Mouse (Mus musculus) v-Abl transformed pro-B cells (cell line): Measurements from ENCODE around the gene Iqca.

Experiments
- in situ Hi-C, 2 experiments: fragments of 400-800 bp; cut with MboI; formaldehyde crosslinking; loops; one replicate each; pipeline ENCODE4 v1.15.1; 2025; ENCODE audit not compliant: unreplicated experiment in 2 of 2

Gene Iqca

GRCm38 (mm10) chr1:90153099-90153744 lies at the start of gene Iqca:
Gene Iqca (minus strand): TSS chr1:90153401.
- in situ Hi-C loops: no loop called here

- in situ Hi-C loops: no loop called here
Measured at GRCm38 (mm10) chr1:90202207-90202978, 49.2 kb upstream of the Iqca start.

GRCm38 (mm10) chr1:90201655-90202054 lies 48.5 kb upstream of the Iqca start:
- in situ Hi-C loops: no loop called here

GRCm38 (mm10) chr1:90201246-90201645 lies 48.0 kb upstream of the Iqca start:
- in situ Hi-C loops: no loop called here

- in situ Hi-C loops: no loop called here
Measured at GRCm38 (mm10) chr1:90189046-90189445, 35.8 kb upstream of the Iqca start.

GRCm38 (mm10) chr1:90186874-90187273 lies 33.7 kb upstream of the Iqca start:
- in situ Hi-C loops: no loop called here

- in situ Hi-C loops: no loop called here
Measured at GRCm38 (mm10) chr1:90186173-90186572, 33.0 kb upstream of the Iqca start.

- in situ Hi-C loops: no loop called here
Measured at GRCm38 (mm10) chr1:90183602-90184001, 30.4 kb upstream of the Iqca start.

GRCm38 (mm10) chr1:90182521-90182920 lies 29.3 kb upstream of the Iqca start:
- in situ Hi-C loops: no loop called here

- in situ Hi-C loops: no loop called here
Measured at GRCm38 (mm10) chr1:90180966-90181699, 27.9 kb upstream of the Iqca start.

- in situ Hi-C loops: no loop called here
Measured at GRCm38 (mm10) chr1:90180479-90180878, 27.3 kb upstream of the Iqca start.

GRCm38 (mm10) chr1:90177978-90178377 lies 24.8 kb upstream of the Iqca start:
- in situ Hi-C loops: no loop called here

- in situ Hi-C loops: no loop called here
Measured at GRCm38 (mm10) chr1:90177565-90177964, 24.4 kb upstream of the Iqca start.

- in situ Hi-C loops: no loop called here
Measured at GRCm38 (mm10) chr1:90176223-90176622, 23.0 kb upstream of the Iqca start.

GRCm38 (mm10) chr1:90174338-90174737 lies 21.1 kb upstream of the Iqca start:
- in situ Hi-C loops: no loop called here

- in situ Hi-C loops: no loop called here
Measured at GRCm38 (mm10) chr1:90164319-90164718, 11.1 kb upstream of the Iqca start.

- in situ Hi-C loops: no loop called here
Measured at GRCm38 (mm10) chr1:90163161-90163560, 10.0 kb upstream of the Iqca start.

GRCm38 (mm10) chr1:90162379-90162857 lies 9.2 kb upstream of the Iqca start:
- in situ Hi-C loops: no loop called here

GRCm38 (mm10) chr1:90161623-90162022 lies 8.4 kb upstream of the Iqca start:
- in situ Hi-C loops: no loop called here

- in situ Hi-C loops: no loop called here
Measured at GRCm38 (mm10) chr1:90159927-90160326, 6.7 kb upstream of the Iqca start.

GRCm38 (mm10) chr1:90156589-90156988 lies 3.4 kb upstream of the Iqca start:
- in situ Hi-C loops: no loop called here
